ENCODE assay signal across 8 mouse cellular contexts in the genomic region with DNA sequence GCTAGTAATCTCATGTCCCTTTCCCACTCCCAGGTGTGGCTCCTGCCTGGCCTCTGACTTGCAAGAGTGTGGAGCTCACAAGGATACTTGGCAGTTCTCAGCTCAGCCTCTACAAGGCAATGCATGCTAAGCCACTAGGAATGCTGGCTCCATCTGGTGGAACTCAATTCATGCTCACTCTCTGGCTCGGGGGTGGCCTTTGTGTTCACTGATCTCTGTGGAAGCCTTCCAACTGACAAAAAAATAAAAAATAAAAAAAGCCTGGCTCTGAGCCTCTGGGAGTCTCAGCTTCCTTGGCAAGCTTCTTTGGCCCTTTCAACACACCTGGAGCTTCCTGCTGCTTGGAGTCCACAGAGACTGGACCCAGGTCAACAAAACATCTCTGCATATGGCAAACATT.
DNase-seq lines count a peak whose midpoint lies in the region; ATAC-seq lines count a peak whose summit lies in the region.

No protein-coding gene starts in this region.

- H3K4me1 ChIP-seq in heart, embryonic 14.5 days (ENCODE audit: control insufficient read depth in 2 of 2, insufficient read depth in 2 of 2, low read length in 2 of 2): 0 out of 4 replicates have a peak, but pooled peaks cover 0 to 3% of the 10 kb centered on the region in 2 experiments
- H3K4me1 ChIP-seq in heart, embryonic 10.5 days: peaks cover 4% of the 10 kb centered on the region; the same call in 1 of the 2 replicates
- 0 out of 2 replicates have a peak, but pooled peaks cover 8% of the 10 kb centered on the region for H3K4me1 ChIP-seq in stomach, embryonic 15.5 days

- peak; percentile 60 for ATAC-seq in heart, embryonic 14.5 days (ENCODE audit: insufficient number of reproducible peaks, insufficient read depth, low FRiP score, low read depth)
- ATAC-seq in stomach, embryonic 15.5 days (ENCODE audit: insufficient read depth, low FRiP score, low read depth): peak; percentile 51; the same call in 1 of the 2 replicates
- no peak for ATAC-seq in activated CD4-positive, CD25-positive, alpha-beta regulatory T cell, adult 4 months

- H3K4me2 ChIP-seq in heart, embryonic 14.5 days (ENCODE audit: low read length): no peak overlapping the region
- H3K4me2 ChIP-seq in stomach, embryonic 15.5 days: no peak overlapping the region

- no peaks in the 10 kb centered on the region for H3K27me3 ChIP-seq in heart, embryonic 14.5 days (ENCODE audit: control insufficient read depth, insufficient read depth, low read length)
- H3K27me3 ChIP-seq in heart, embryonic 10.5 days (ENCODE audit: insufficient read depth, poor library complexity, severe bottlenecking): no peaks in the 10 kb centered on the region
- no peaks in the 10 kb centered on the region for H3K27me3 ChIP-seq in stomach, embryonic 15.5 days (replicated peaks)

- 11% methylated on average over 1 of the region's 1 CpGs for WGBS in heart, embryonic 14.5 days
- 50% methylated on average over 1 of the region's 1 CpGs for WGBS in heart, embryonic 10.5 days
- WGBS in stomach, embryonic 15.5 days: 7% methylated on average over 1 of the region's 1 CpGs

- H3K27ac ChIP-seq in heart, embryonic 14.5 days (replicated peaks in 1 of 2; ENCODE audit: control insufficient read depth in 1 of 2, insufficient read depth in 1 of 2, low read depth in 2 of 2, low read length in 2 of 2): no peak overlapping the region
- H3K27ac ChIP-seq in heart, embryonic 10.5 days: no peak overlapping the region
- no peak overlapping the region; the same call in 1 of the 2 replicates for H3K27ac ChIP-seq in stomach, embryonic 15.5 days

- H3K4me3 ChIP-seq in heart, embryonic 14.5 days (ENCODE audit: control insufficient read depth in 1 of 2, insufficient read depth in 1 of 2, low read depth in 1 of 2, low read length in 2 of 2): no peak overlapping the region
- H3K4me3 ChIP-seq in heart, embryonic 10.5 days: no peak overlapping the region
- H3K4me3 ChIP-seq in stomach, embryonic 15.5 days (replicated peaks): no peak overlapping the region

- H3K36me3 ChIP-seq in heart, embryonic 14.5 days (ENCODE audit: control insufficient read depth, insufficient read depth, low read length): no peaks in the 10 kb centered on the region
- no peaks in the 10 kb centered on the region for H3K36me3 ChIP-seq in heart, embryonic 10.5 days
- H3K36me3 ChIP-seq in stomach, embryonic 15.5 days: no peaks in the 10 kb centered on the region

- H3K9ac ChIP-seq in heart, embryonic 14.5 days (ENCODE audit: low read length): no peak overlapping the region
- H3K9ac ChIP-seq in stomach, embryonic 15.5 days: no peak overlapping the region

- no peaks in the 10 kb centered on the region for H3K9me3 ChIP-seq in heart, embryonic 14.5 days (ENCODE audit: control insufficient read depth, low read length)
- H3K9me3 ChIP-seq in heart, embryonic 10.5 days: no peaks in the 10 kb centered on the region
- no peaks in the 10 kb centered on the region for H3K9me3 ChIP-seq in stomach, embryonic 15.5 days

- no peak for DNase-seq in heart, embryonic 10.5 days (ENCODE audit: low spot score)
- DNase-seq in Muller cell, postnatal 12 days (ENCODE audit: inconsistent ontology term): peak; percentile 75
- DNase-seq in cerebellum, adult 9-11 months: peak; percentile 70
- peak; percentile 49 for DNase-seq in kidney, adult 9 months
- DNase-seq in thymus, adult 18-20 months: no peak

Comparison
In these comparisons a context has a peak if more than half of its experiments do, and no peak if none do; other contexts are left out.
1. DNase-seq: peak in Muller cell, postnatal 12 days (single experiment), cerebellum, adult 9-11 months (single experiment) and kidney, adult 9 months (single experiment); none in heart, embryonic 10.5 days (single experiment) and thymus, adult 18-20 months (0 of 2).